Mouse (Mus musculus) duodenum, adult 2 months (tissue): ENCODE results near the gene Gabra1. TPM values are rescaled to one million over a fixed set of nuclear protein-coding genes. Genes with fewer than 3 reads are reported as not detected.

ENCODE experiments used
- polyA plus RNA-seq: library from polyadenylated mRNA; depleted of rRNA; stranded (reverse); fragments of >200 nt; gene quantifications from 2 replicates; pipeline ENCODE4 v1.2.3, GENCODE M21; 2012; ENCODE audit warnings: low replicate concordance; rRNA removed

The Gabra1 gene
- polyA plus RNA-seq = 0.61 TPM in 1 of 2 replicates, not detected in the other

DNA sequence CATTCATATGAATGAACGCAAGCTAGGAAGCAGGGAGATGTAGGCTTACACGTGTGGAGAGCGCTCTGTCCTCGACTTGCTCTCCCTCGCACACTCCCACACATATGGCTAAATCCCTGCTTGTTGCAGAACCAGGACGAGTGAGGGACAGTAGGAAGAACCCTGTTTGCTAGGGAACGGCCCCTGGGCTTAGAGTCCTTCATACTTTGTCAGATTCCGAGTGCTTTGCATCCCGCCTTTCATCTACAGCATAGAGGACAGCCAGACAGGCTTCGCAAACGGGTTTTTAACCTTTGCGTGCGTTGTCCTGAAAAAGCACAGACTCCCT, at the start of gene Gabra1:
Gene Gabra1 (minus strand): TSS at position 106 of the 328 bp plus-strand sequence.

Other genes starting within 250 kb of the Gabra1 start
- 0.06 TPM in 1 of 2 replicates, not detected in the other for gene Gabrg2, start 182.1 kb downstream of the Gabra1 start, polyA plus RNA-seq
- gene Gabra6, start 138.1 kb upstream of the Gabra1 start, polyA plus RNA-seq = not detected in 2 replicates
- gene Gabrb2, start 236.8 kb upstream of the Gabra1 start, polyA plus RNA-seq = not detected in 2 replicates